Mouse (Mus musculus): ENCODE data around the gene Lrrc40. TPM values are rescaled to one million over a fixed set of nuclear protein-coding genes. Genes with fewer than 3 reads are reported as not detected.

Gene Lrrc40
- 10 to 100 TPM; 11.6 to 13.5 TPM for total RNA-seq (2021)
- long read RNA-seq, experiment 1, full-length matches to known transcripts = 39 of 47 reads
- long read RNA-seq, experiment 1, partial matches to known transcripts = 0 of 47 reads
- long read RNA-seq, experiment 1, other reads (novel, unspliced or antisense) = 8 of 47 reads
- long read RNA-seq, experiment 2, full-length matches to known transcripts = 31 of 36 reads
- long read RNA-seq, experiment 2, partial matches to known transcripts = 1 of 36 reads
- long read RNA-seq, experiment 2, other reads (novel, unspliced or antisense) = 4 of 36 reads

GRCm38 (mm10) chr3:158036329-158036988 lies at the start of gene Lrrc40, which contains the start of gene Srsf11:
Lrrc40 (plus strand) TSS chr3:158036662.
Srsf11 (minus strand) TSS chr3:158036639.
- intact Hi-C loops (cut with DNase I) = loop anchor here (1.0 kb wide), 1 partner anchor 89 kb away; the partner anchor contains the start of gene Ankrd13c
- peak; percentile 94 to 96 for DNase-seq

GRCm38 (mm10) chr3:157993322-157993721 lies 43.1 kb upstream of the Lrrc40 start:
- intact Hi-C loops (cut with DNase I) = no loop called here

GRCm38 (mm10) chr3:157995726-157996125 lies 40.7 kb upstream of the Lrrc40 start:
- intact Hi-C loops (cut with DNase I) = no loop called here
- DNase-seq = no peak

More at GRCm38 (mm10) chr3:157993322-157993721, 43.1 kb upstream of the Lrrc40 start:
- no peak for DNase-seq

GRCm38 (mm10) chr3:157998742-157999369 lies 37.6 kb upstream of the Lrrc40 start:
- intact Hi-C loops (cut with DNase I) = no loop called here
- no peak for DNase-seq

- intact Hi-C loops (cut with DNase I) = no loop called here
- no peak for DNase-seq
These were observed 27.8 kb upstream of the Lrrc40 start for GRCm38 (mm10) chr3:158008647-158009046.

- DNase-seq = no peak
- intact Hi-C loops (cut with DNase I) = loop anchor here (10.0 kb wide), 1 partner anchor 465 kb away; no protein-coding TSS in a partner anchor
These were observed 26.6 kb upstream of the Lrrc40 start for GRCm38 (mm10) chr3:158009762-158010320.

GRCm38 (mm10) chr3:158031371-158031925 lies 5.0 kb upstream of the Lrrc40 start:
- peak; percentile 92 for DNase-seq
- intact Hi-C loops (cut with DNase I) = no loop called here

- no peak for DNase-seq
- intact Hi-C loops (cut with DNase I) = no loop called here
These were observed 4.4 kb upstream of the Lrrc40 start for GRCm38 (mm10) chr3:158032106-158032505.

- intact Hi-C loops (cut with DNase I) = loop anchor here (1.0 kb wide), 1 partner anchor 89 kb away; the partner anchor contains the start of gene Ankrd13c
- DNase-seq = no peak
These were observed 596 bp upstream of the Lrrc40 start for GRCm38 (mm10) chr3:158035866-158036265.

GRCm38 (mm10) chr3:158038106-158038505 lies 1.6 kb downstream of the Lrrc40 start:
- DNase-seq = no peak
- intact Hi-C loops (cut with DNase I) = no loop called here

- no peak for DNase-seq
- intact Hi-C loops (cut with DNase I) = no loop called here
These were observed 4.3 kb downstream of the Lrrc40 start for GRCm38 (mm10) chr3:158040755-158041154.

- intact Hi-C loops (cut with DNase I) = no loop called here
- DNase-seq = no peak
These were observed 13.0 kb downstream of the Lrrc40 start for GRCm38 (mm10) chr3:158049508-158049907.

- intact Hi-C loops (cut with DNase I) = no loop called here
These were observed 24.3 kb downstream of the Lrrc40 start for GRCm38 (mm10) chr3:158060621-158061291.

GRCm38 (mm10) chr3:158061811-158062523 lies 25.5 kb downstream of the Lrrc40 start:
- DNase-seq = no peak
- intact Hi-C loops (cut with DNase I) = no loop called here

More at GRCm38 (mm10) chr3:158060621-158061291, 24.3 kb downstream of the Lrrc40 start:
- DNase-seq = no peak

GRCm38 (mm10) chr3:158065256-158065655 lies 28.8 kb downstream of the Lrrc40 start:
- intact Hi-C loops (cut with DNase I) = no loop called here
- no peak for DNase-seq

GRCm38 (mm10) chr3:158067916-158068315 lies 31.5 kb downstream of the Lrrc40 start:
- no peak for DNase-seq
- intact Hi-C loops (cut with DNase I) = no loop called here

GRCm38 (mm10) chr3:158068613-158069263 lies 32.3 kb downstream of the Lrrc40 start:
- no peak for DNase-seq
- intact Hi-C loops (cut with DNase I) = no loop called here

GRCm38 (mm10) chr3:158075004-158075403 lies 38.5 kb downstream of the Lrrc40 start:
- intact Hi-C loops (cut with DNase I) = no loop called here

More at GRCm38 (mm10) chr3:158075004-158075403, 38.5 kb downstream of the Lrrc40 start:
- no peak for DNase-seq
